Mouse (Mus musculus): ENCODE results near the gene Gstp2. TPM values are rescaled to one million over a fixed set of nuclear protein-coding genes. Genes with fewer than 3 reads are reported as not detected.

Gstp2 gene
- polyA plus RNA-seq, 1 experiment from 2014 or later = 7.3 TPM

GRCm38 (mm10) chr19:4036327-4037045 lies 9.3 kb downstream of the Gstp2 start:
- no peak for TF ChIP-seq CTCF (IDR thresholded peaks at IDR 0.05)
- no peak for TF ChIP-seq EP300 (IDR thresholded peaks at IDR 0.05)
- no peaks in the 10 kb centered on the region for H3K27me3 ChIP-seq (replicated peaks; ENCODE audit: insufficient read depth, low read length)
- H3K9ac ChIP-seq (replicated peaks; ENCODE audit: low read depth) = no peak overlapping the region
- H3K4me3 ChIP-seq (ENCODE audit: low read depth, low read length) = no peak overlapping the region
- H3K4me2 ChIP-seq (replicated peaks; ENCODE audit: low read depth, low read length) = no peak overlapping the region
- 67% methylated on average over 12 of the region's 12 CpGs for WGBS
- H3K27ac ChIP-seq (ENCODE audit: low read length) = no peak overlapping the region
- no peaks in the 10 kb centered on the region for H3K4me1 ChIP-seq (ENCODE audit: insufficient read depth, low read depth, low read length)
- ATAC-seq (no peak), DNase-seq (ENCODE audit: low spot score) (no peak)
- no peaks in the 10 kb centered on the region for H3K9me3 ChIP-seq (ENCODE audit: low read length)
- no peaks in the 10 kb centered on the region for H3K36me3 ChIP-seq (ENCODE audit: insufficient read depth, low read length)

- 46% methylated on average over 5 of the region's 5 CpGs for WGBS
- Histone ChIP-seq H3K27me3 (replicated peaks; ENCODE audit: insufficient read depth, low read length) (no peaks in the 10 kb centered on the region), H3K4me3 (ENCODE audit: low read depth, low read length) (no peak overlapping the region), H3K36me3 (ENCODE audit: insufficient read depth, low read length) (no peaks in the 10 kb centered on the region), H3K9ac (replicated peaks; ENCODE audit: low read depth) (no peak overlapping the region), H3K4me2 (replicated peaks; ENCODE audit: low read depth, low read length) (no peak overlapping the region), H3K4me1 (ENCODE audit: insufficient read depth, low read depth, low read length) (no peaks in the 10 kb centered on the region), H3K9me3 (ENCODE audit: low read length) (no peaks in the 10 kb centered on the region), H3K27ac (ENCODE audit: low read length) (no peak overlapping the region)
- DNase-seq (ENCODE audit: low spot score) = no peak
- TF ChIP-seq EP300 (IDR thresholded peaks at IDR 0.05) (no peak), CTCF (IDR thresholded peaks at IDR 0.05) (no peak)
- no peak for ATAC-seq
These were observed 12.1 kb downstream of the Gstp2 start for GRCm38 (mm10) chr19:4033742-4034141.

GRCm38 (mm10) chr19:4033298-4033697 lies 12.5 kb downstream of the Gstp2 start:
- Histone ChIP-seq H3K9ac (replicated peaks; ENCODE audit: low read depth) (no peak overlapping the region), H3K4me3 (ENCODE audit: low read depth, low read length) (no peak overlapping the region), H3K9me3 (ENCODE audit: low read length) (no peaks in the 10 kb centered on the region), H3K36me3 (ENCODE audit: insufficient read depth, low read length) (no peaks in the 10 kb centered on the region), H3K4me2 (replicated peaks; ENCODE audit: low read depth, low read length) (no peak overlapping the region), H3K4me1 (ENCODE audit: insufficient read depth, low read depth, low read length) (no peaks in the 10 kb centered on the region), H3K27ac (ENCODE audit: low read length) (no peak overlapping the region), H3K27me3 (replicated peaks; ENCODE audit: insufficient read depth, low read length) (no peaks in the 10 kb centered on the region)
- no peak for DNase-seq (ENCODE audit: low spot score)
- ATAC-seq = no peak
- no peak for TF ChIP-seq CTCF (IDR thresholded peaks at IDR 0.05)
- TF ChIP-seq EP300 (IDR thresholded peaks at IDR 0.05) = no peak
- 47% methylated on average over 3 of the region's 3 CpGs for WGBS

GRCm38 (mm10) chr19:4032668-4033067 lies 13.2 kb downstream of the Gstp2 start:
- no peak for DNase-seq (ENCODE audit: low spot score)
- WGBS = 52% methylated on average over 7 of the region's 7 CpGs
- Histone ChIP-seq H3K4me1 (ENCODE audit: insufficient read depth, low read depth, low read length) (no peaks in the 10 kb centered on the region), H3K36me3 (ENCODE audit: insufficient read depth, low read length) (no peaks in the 10 kb centered on the region), H3K9ac (replicated peaks; ENCODE audit: low read depth) (no peak overlapping the region), H3K27me3 (replicated peaks; ENCODE audit: insufficient read depth, low read length) (no peaks in the 10 kb centered on the region), H3K4me3 (ENCODE audit: low read depth, low read length) (no peak overlapping the region), H3K4me2 (replicated peaks; ENCODE audit: low read depth, low read length) (no peak overlapping the region), H3K27ac (ENCODE audit: low read length) (no peak overlapping the region), H3K9me3 (ENCODE audit: low read length) (no peaks in the 10 kb centered on the region)
- TF ChIP-seq EP300 (IDR thresholded peaks at IDR 0.05) = no peak
- ATAC-seq = no peak

- no peaks in the 10 kb centered on the region for H3K36me3 ChIP-seq (ENCODE audit: insufficient read depth, low read length)
- no peak overlapping the region for H3K9ac ChIP-seq (replicated peaks; ENCODE audit: low read depth)
- TF ChIP-seq CTCF (IDR thresholded peaks at IDR 0.05) (no peak), EP300 (IDR thresholded peaks at IDR 0.05) (no peak)
- no peaks in the 10 kb centered on the region for H3K27me3 ChIP-seq (replicated peaks; ENCODE audit: insufficient read depth, low read length)
- no peak overlapping the region for H3K4me3 ChIP-seq (ENCODE audit: low read depth, low read length)
- no peaks in the 10 kb centered on the region for H3K4me1 ChIP-seq (ENCODE audit: insufficient read depth, low read depth, low read length)
- no peaks in the 10 kb centered on the region for H3K9me3 ChIP-seq (ENCODE audit: low read length)
- no peak for ATAC-seq
- DNase-seq (ENCODE audit: low spot score) = no peak
- H3K4me2 ChIP-seq (replicated peaks; ENCODE audit: low read depth, low read length) = no peak overlapping the region
- no peak overlapping the region for H3K27ac ChIP-seq (ENCODE audit: low read length)
These were observed 18.2 kb downstream of the Gstp2 start for GRCm38 (mm10) chr19:4027576-4027975.

- DNase-seq (ENCODE audit: low spot score) (peak; percentile 39), ATAC-seq (0 out of 2 replicates have a peak, but pooled peaks have one; percentile 46)
- Histone ChIP-seq H3K27ac (ENCODE audit: low read length) (no peak overlapping the region), H3K27me3 (replicated peaks; ENCODE audit: insufficient read depth, low read length) (no peaks in the 10 kb centered on the region), H3K36me3 (ENCODE audit: insufficient read depth, low read length) (no peaks in the 10 kb centered on the region), H3K9ac (replicated peaks; ENCODE audit: low read depth) (no peak overlapping the region), H3K4me3 (ENCODE audit: low read depth, low read length) (no peak overlapping the region), H3K4me1 (ENCODE audit: insufficient read depth, low read depth, low read length) (no peaks in the 10 kb centered on the region), H3K4me2 (replicated peaks; ENCODE audit: low read depth, low read length) (no peak overlapping the region), H3K9me3 (ENCODE audit: low read length) (no peaks in the 10 kb centered on the region)
- 51% methylated on average over 7 of the region's 7 CpGs for WGBS
- TF ChIP-seq EP300 (IDR thresholded peaks at IDR 0.05) (peak; percentile 64), CTCF (IDR thresholded peaks at IDR 0.05) (no peak)
These were observed 22.6 kb downstream of the Gstp2 start for GRCm38 (mm10) chr19:4023185-4023584.
